Mouse (Mus musculus): ENCODE measurements around the gene Gipc3. TPM values are rescaled to one million over a fixed set of nuclear protein-coding genes. Genes with fewer than 3 reads are reported as not detected.

Gene Gipc3
- polyA plus RNA-seq, 1 experiment = 4.1 TPM

GRCm38 (mm10) chr10:81319741-81320549, 23.1 kb downstream of the Gipc3 start:
- Histone ChIP-seq H3K27ac (ENCODE audit: control insufficient read depth, insufficient read depth, low read depth, low read length) (peak overlapping the region; percentile 94), H3K27me3 (ENCODE audit: control insufficient read depth, insufficient read depth, low read length) (no peaks in the 10 kb centered on the region), H3K4me3 (ENCODE audit: control insufficient read depth, low read depth, low read length) (peak overlapping the region; percentile 98), H3K4me1 (ENCODE audit: control insufficient read depth, insufficient read depth, low read length) (peaks cover 13% of the 10 kb centered on the region), H3K36me3 (ENCODE audit: control insufficient read depth, insufficient read depth, low read length) (no peaks in the 10 kb centered on the region; the same call in 1 of the 2 replicates)
- TF ChIP-seq CTCF (IDR thresholded peaks at IDR 0.05; ENCODE audit: control insufficient read depth, insufficient read depth, insufficient replicate concordance, low read depth, low read length) = no peak
- TF ChIP-seq POLR2A (IDR thresholded peaks at IDR 0.05; ENCODE audit: control insufficient read depth, low read depth, low read length) = no peak

DNA sequence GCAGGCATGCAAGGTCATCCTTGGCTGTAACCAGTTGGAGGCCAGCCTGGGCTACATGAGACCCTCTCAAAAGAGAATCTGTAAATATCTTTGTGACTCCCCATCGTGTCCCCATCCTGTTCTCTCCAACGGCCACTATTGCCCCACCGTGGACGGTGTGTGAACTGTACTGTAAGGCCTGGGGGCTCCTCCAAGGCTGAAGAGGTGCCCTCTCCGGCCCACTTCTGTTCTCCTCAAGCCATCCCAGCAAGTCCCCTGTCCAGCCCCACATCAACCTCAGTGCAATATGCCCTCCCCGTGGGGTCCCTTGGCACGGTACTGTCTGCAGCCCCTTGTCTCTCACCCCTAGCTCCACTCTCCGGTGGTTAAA, 23.8 kb downstream of the Gipc3 start:
- H3K4me1 ChIP-seq (ENCODE audit: control insufficient read depth, insufficient read depth, low read length) = peaks cover 13% of the 10 kb centered on the region
- peak overlapping the region; percentile 98 for H3K4me3 ChIP-seq (ENCODE audit: control insufficient read depth, low read depth, low read length)
- no peaks in the 10 kb centered on the region for H3K27me3 ChIP-seq (ENCODE audit: control insufficient read depth, insufficient read depth, low read length)
- TF ChIP-seq POLR2A (IDR thresholded peaks at IDR 0.05; ENCODE audit: control insufficient read depth, low read depth, low read length) = no peak
- 0 out of 2 replicates have a peak, but pooled peaks have one; percentile 19 for TF ChIP-seq CTCF (IDR thresholded peaks at IDR 0.05; ENCODE audit: control insufficient read depth, insufficient read depth, insufficient replicate concordance, low read depth, low read length)
- H3K36me3 ChIP-seq (ENCODE audit: control insufficient read depth, insufficient read depth, low read length) = no peaks in the 10 kb centered on the region; the same call in 1 of the 2 replicates
- peak overlapping the region; percentile 94; the same call in 1 of the 2 replicates for H3K27ac ChIP-seq (ENCODE audit: control insufficient read depth, insufficient read depth, low read depth, low read length)

GRCm38 (mm10) chr10:81318589-81319329, 24.3 kb downstream of the Gipc3 start:
- Histone ChIP-seq H3K36me3 (ENCODE audit: control insufficient read depth, insufficient read depth, low read length) (no peaks in the 10 kb centered on the region; the same call in 1 of the 2 replicates), H3K4me1 (ENCODE audit: control insufficient read depth, insufficient read depth, low read length) (peaks cover 13% of the 10 kb centered on the region), H3K27ac (ENCODE audit: control insufficient read depth, insufficient read depth, low read depth, low read length) (no peak overlapping the region), H3K27me3 (ENCODE audit: control insufficient read depth, insufficient read depth, low read length) (no peaks in the 10 kb centered on the region), H3K4me3 (ENCODE audit: control insufficient read depth, low read depth, low read length) (peak overlapping the region; percentile 98; the same call in 1 of the 2 replicates)
- TF ChIP-seq CTCF (IDR thresholded peaks at IDR 0.05; ENCODE audit: control insufficient read depth, insufficient read depth, insufficient replicate concordance, low read depth, low read length) = no peak
- no peak for TF ChIP-seq POLR2A (IDR thresholded peaks at IDR 0.05; ENCODE audit: control insufficient read depth, low read depth, low read length)

DNA sequence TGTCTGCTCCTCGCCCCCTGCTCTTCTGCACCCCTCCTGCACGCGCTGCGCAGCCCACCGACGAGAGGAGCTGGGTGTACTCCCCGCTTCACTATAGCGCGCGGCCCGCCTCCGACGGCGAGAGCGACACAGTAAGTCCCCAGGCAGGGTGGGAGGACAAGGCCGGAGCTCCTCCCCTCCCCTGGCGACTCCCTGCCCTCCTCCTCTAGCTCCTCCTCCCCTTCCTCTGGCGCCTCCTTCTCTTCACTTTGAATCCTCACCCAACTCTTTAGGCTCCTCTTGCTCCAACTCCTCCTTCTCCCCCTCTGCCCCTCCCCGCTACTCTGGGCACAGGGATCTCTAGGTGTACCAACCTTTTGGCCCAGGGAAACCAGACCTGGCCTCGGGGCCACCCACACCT, 25.8 kb downstream of the Gipc3 start:
- no peaks in the 10 kb centered on the region for H3K27me3 ChIP-seq (ENCODE audit: control insufficient read depth, insufficient read depth, low read length)
- TF ChIP-seq POLR2A (IDR thresholded peaks at IDR 0.05; ENCODE audit: control insufficient read depth, low read depth, low read length) = no peak
- no peak for TF ChIP-seq CTCF (IDR thresholded peaks at IDR 0.05; ENCODE audit: control insufficient read depth, insufficient read depth, insufficient replicate concordance, low read depth, low read length)
- no peak overlapping the region for H3K4me3 ChIP-seq (ENCODE audit: control insufficient read depth, low read depth, low read length)
- H3K4me1 ChIP-seq (ENCODE audit: control insufficient read depth, insufficient read depth, low read length) = peaks cover 13% of the 10 kb centered on the region
- H3K27ac ChIP-seq (ENCODE audit: control insufficient read depth, insufficient read depth, low read depth, low read length) = no peak overlapping the region
- no peaks in the 10 kb centered on the region for H3K36me3 ChIP-seq (ENCODE audit: control insufficient read depth, insufficient read depth, low read length)

DNA sequence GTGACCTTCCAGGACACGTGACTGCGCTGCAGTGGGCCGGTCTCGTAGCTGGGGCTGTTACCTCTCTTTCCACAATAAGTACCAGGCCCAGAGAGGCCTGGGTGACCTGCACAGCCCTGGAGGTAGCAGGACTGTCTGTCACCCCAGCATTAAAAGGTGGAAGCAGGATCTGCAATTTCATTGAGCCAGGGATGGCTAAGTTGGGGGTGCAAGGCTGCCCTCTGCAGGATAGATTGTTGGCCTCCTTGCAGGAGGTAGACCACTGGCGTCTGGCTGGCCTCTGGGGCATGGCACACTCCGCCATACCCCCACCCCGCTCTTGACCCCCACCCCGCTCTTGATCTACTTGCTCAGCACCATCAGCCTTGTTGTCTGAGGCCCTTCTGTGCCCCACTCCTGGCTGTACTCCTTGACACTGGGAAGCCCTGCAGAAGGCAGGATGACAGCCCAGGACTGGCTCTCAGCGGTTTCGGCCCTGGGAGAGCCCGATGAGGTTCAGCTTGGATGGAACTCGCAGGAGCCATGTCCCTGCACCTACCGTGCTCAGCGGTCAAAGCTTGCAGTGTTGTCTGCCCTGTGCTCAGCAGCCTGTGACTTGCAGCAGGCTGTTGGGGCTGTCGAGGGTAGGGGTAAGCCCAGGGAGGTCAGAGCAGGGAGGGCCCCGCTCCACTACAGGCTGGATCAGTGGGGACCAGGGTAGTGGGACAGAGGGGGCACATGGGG, 26.6 kb downstream of the Gipc3 start:
- Histone ChIP-seq H3K36me3 (ENCODE audit: control insufficient read depth, insufficient read depth, low read length) (no peaks in the 10 kb centered on the region), H3K27me3 (ENCODE audit: control insufficient read depth, insufficient read depth, low read length) (no peaks in the 10 kb centered on the region), H3K27ac (ENCODE audit: control insufficient read depth, insufficient read depth, low read depth, low read length) (no peak overlapping the region), H3K4me1 (ENCODE audit: control insufficient read depth, insufficient read depth, low read length) (peaks cover 13% of the 10 kb centered on the region), H3K4me3 (ENCODE audit: control insufficient read depth, low read depth, low read length) (no peak overlapping the region)
- TF ChIP-seq POLR2A (IDR thresholded peaks at IDR 0.05; ENCODE audit: control insufficient read depth, low read depth, low read length) = no peak
- peak; percentile 18; the same call in 1 of the 2 replicates for TF ChIP-seq CTCF (IDR thresholded peaks at IDR 0.05; ENCODE audit: control insufficient read depth, insufficient read depth, insufficient replicate concordance, low read depth, low read length)

DNA sequence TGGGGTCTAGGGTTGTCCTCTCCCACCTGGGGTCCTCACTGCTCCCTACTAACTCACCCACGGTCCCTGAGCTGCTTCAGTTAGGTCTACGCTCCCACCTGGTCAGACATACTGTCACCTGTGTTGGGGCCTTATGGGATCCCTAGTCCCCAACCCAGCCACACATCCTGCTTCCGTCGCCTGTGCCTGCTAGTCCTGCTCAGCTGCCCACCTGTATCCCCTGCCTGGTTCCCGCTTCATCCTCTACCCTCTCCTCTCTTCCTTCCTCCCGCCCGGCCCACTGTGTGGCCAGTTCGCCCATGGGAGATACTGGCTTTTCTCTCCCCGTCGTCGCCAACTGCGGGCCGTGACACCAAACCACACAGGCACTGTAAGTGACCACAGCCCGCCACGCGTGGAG, 27.5 kb downstream of the Gipc3 start:
- Histone ChIP-seq H3K27ac (ENCODE audit: control insufficient read depth, insufficient read depth, low read depth, low read length) (no peak overlapping the region), H3K4me1 (ENCODE audit: control insufficient read depth, insufficient read depth, low read length) (peaks cover 13% of the 10 kb centered on the region), H3K4me3 (ENCODE audit: control insufficient read depth, low read depth, low read length) (no peak overlapping the region), H3K36me3 (ENCODE audit: control insufficient read depth, insufficient read depth, low read length) (no peaks in the 10 kb centered on the region), H3K27me3 (ENCODE audit: control insufficient read depth, insufficient read depth, low read length) (no peaks in the 10 kb centered on the region)
- TF ChIP-seq POLR2A (IDR thresholded peaks at IDR 0.05; ENCODE audit: control insufficient read depth, low read depth, low read length) = no peak
- TF ChIP-seq CTCF (IDR thresholded peaks at IDR 0.05; ENCODE audit: control insufficient read depth, insufficient read depth, insufficient replicate concordance, low read depth, low read length) = no peak

Measured in testis, adult 2 months (tissue).